In the genomic region with DNA sequence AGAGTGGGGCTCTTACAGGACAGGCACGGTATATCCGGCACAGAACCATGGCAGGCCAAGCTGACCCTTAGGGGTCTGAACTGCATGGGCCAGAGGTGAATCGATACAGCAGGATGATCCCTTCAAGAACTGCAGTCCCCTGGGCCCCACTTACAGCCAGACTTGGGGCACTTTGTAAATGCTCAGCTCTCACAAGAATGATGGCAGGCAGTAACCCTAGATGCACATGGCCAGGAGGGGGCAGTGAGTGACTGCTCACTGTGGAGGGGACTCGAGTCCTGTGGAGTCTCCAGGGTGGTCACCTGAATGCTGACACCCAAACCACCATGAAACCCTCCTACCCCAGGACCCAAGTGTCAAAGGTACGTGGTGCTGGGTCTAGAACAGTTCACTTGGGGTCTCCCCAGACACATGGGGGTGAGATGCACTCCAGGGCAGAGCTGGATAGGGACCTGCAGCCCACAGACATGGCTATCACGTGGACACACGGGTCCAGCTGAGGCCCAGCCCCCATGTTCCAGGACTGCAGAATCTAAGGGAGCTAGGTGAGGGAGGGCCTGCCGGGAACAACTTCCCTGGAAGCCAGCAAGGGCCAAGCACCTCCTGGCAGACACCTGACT, we compare ENCODE assay signal across 10 mouse cellular contexts. TPM values are rescaled to one million over a fixed set of nuclear protein-coding genes. Genes with fewer than 3 reads are reported as not detected.
DNase-seq lines count a peak whose midpoint lies in the region; ATAC-seq lines count a peak whose summit lies in the region.
"Had no signal": no experiment of that assay in that cellular context is flagged by ENCODE, and none has a peak within 500 bp of the region (broad histone marks: within the 10 kb centered on the region; RNA-seq: fewer than 3 reads in every experiment).

No protein-coding gene starts in this region.

- 75% methylated on average over 8 of the region's 8 CpGs for WGBS in liver, embryonic 16.5 days (ENCODE audit: insufficient replicate concordance)

- H3K4me3 ChIP-seq in liver, embryonic 16.5 days (ENCODE audit: low read depth, low read length) = no peak overlapping the region
- H3K4me3 ChIP-seq: lung, embryonic 15.5 days had no signal

- peak overlapping the region; percentile 94; the same call in 1 of the 2 replicates for H3K4me2 ChIP-seq in liver, embryonic 16.5 days (ENCODE audit: low read depth, low read length)

- no peak for ATAC-seq in CD4-positive, CD25-positive, alpha-beta regulatory T cell, adult 4 months
- no peak for ATAC-seq in liver, embryonic 16.5 days (ENCODE audit: low read depth)

- H3K4me1 ChIP-seq in liver, embryonic 16.5 days (ENCODE audit: control insufficient read depth, low read depth, low read length) = peaks cover 38% of the 10 kb centered on the region

- no peak overlapping the region for H3K27ac ChIP-seq in liver, embryonic 16.5 days (ENCODE audit: low read length)
- H3K27ac ChIP-seq: lung, embryonic 15.5 days had no signal

- no peaks in the 10 kb centered on the region for H3K27me3 ChIP-seq in liver, embryonic 16.5 days (ENCODE audit: control insufficient read depth, insufficient read depth, low read depth, low read length)
- H3K27me3 ChIP-seq: lung, embryonic 15.5 days had no signal

- peaks cover 22% of the 10 kb centered on the region for H3K36me3 ChIP-seq in liver, embryonic 16.5 days (ENCODE audit: control insufficient read depth, insufficient read depth)

- peak; percentile 57 for DNase-seq in CD4-positive, CD25-positive, alpha-beta regulatory T cell, adult 2 months (ENCODE audit: low read depth, low spot score)
- DNase-seq in layer of hippocampus, adult 9-11 months = peak; percentile 22
- no peak for DNase-seq in layer of hippocampus, adult 11-12 months (ENCODE audit: low spot score)
- peak; percentile 47 for DNase-seq in NIH3T3 (ENCODE audit: low read depth)
- no peak for DNase-seq in adipocyte (ENCODE audit: low spot score)
- no peak for DNase-seq in frontal cortex, adult 2 months (ENCODE audit: extremely low spot score in 1 of 2, low spot score in 1 of 2)
- DNase-seq: adrenal gland, postnatal 10 days had no signal

- no peak overlapping the region for H3K9ac ChIP-seq in liver, embryonic 16.5 days (ENCODE audit: low read depth, low read length)

- no peaks in the 10 kb centered on the region for H3K9me3 ChIP-seq in liver, embryonic 16.5 days (replicated peaks; ENCODE audit: control insufficient read depth, low read length)
- H3K9me3 ChIP-seq: lung, embryonic 15.5 days had no signal

RNA-seq across cellular contexts. Expression of gene Ncln, which starts 2.5 kb away (rescaled TPM):
- 10 to 100 TPM; 41.9 to 63.2 TPM for polyA plus RNA-seq in CD4-positive, CD25-positive, alpha-beta regulatory T cell, adult 4 months (2017; shearing (Covaris generic))
- polyA plus RNA-seq in liver, embryonic 16.5 days (2015; fragmentation: Nextera tagmentation; extraction: Ambion mirVana) = 39.3 and 47.1 TPM in 2 replicates
- polyA plus RNA-seq in frontal cortex, adult 2 months (2012; rRNA removed) = 120 and 134 TPM in 2 replicates

RNA-seq across cellular contexts. Expression of gene S1pr4, which starts 6.2 kb away (rescaled TPM):
- 10 to 100 TPM; 53.2 to 76.8 TPM for polyA plus RNA-seq in CD4-positive, CD25-positive, alpha-beta regulatory T cell, adult 4 months (2017; shearing (Covaris generic))
- 4.8 and 5.3 TPM in 2 replicates for polyA plus RNA-seq in liver, embryonic 16.5 days (2015; fragmentation: Nextera tagmentation; extraction: Ambion mirVana)
- polyA plus RNA-seq in frontal cortex, adult 2 months (2012; rRNA removed) = 0.94 and 1.1 TPM in 2 replicates

RNA-seq across cellular contexts. Expression of gene Celf5, which starts 11.2 kb away (rescaled TPM):
- 1 to 10 TPM in 1 of 2 experiments, under 1 TPM in 1; 0.53 to 1.1 TPM for polyA plus RNA-seq in CD4-positive, CD25-positive, alpha-beta regulatory T cell, adult 4 months (2017; shearing (Covaris generic))
- 0.05 TPM in 1 of 2 replicates, not detected in the other for polyA plus RNA-seq in liver, embryonic 16.5 days (2015; fragmentation: Nextera tagmentation; extraction: Ambion mirVana)
- 345 and 388 TPM in 2 replicates for polyA plus RNA-seq in frontal cortex, adult 2 months (2012; rRNA removed)

RNA-seq across cellular contexts. Expression of gene Gna15, which starts 30.3 kb away (rescaled TPM):
- polyA plus RNA-seq in CD4-positive, CD25-positive, alpha-beta regulatory T cell, adult 4 months (2017; shearing (Covaris generic)) = 10 to 100 TPM; 28.5 to 31.9 TPM
- 4.3 and 4.4 TPM in 2 replicates for polyA plus RNA-seq in liver, embryonic 16.5 days (2015; fragmentation: Nextera tagmentation; extraction: Ambion mirVana)
- 2.9 and 3.7 TPM in 2 replicates for polyA plus RNA-seq in frontal cortex, adult 2 months (2012; rRNA removed)

RNA-seq across cellular contexts. Expression of gene Nfic, which starts 38.3 kb away (rescaled TPM):
- 10 to 100 TPM; 14.2 to 19.2 TPM for polyA plus RNA-seq in CD4-positive, CD25-positive, alpha-beta regulatory T cell, adult 4 months (2017; shearing (Covaris generic))
- polyA plus RNA-seq in liver, embryonic 16.5 days (2015; fragmentation: Nextera tagmentation; extraction: Ambion mirVana) = 10.2 and 12.0 TPM in 2 replicates
- 39.6 and 47.7 TPM in 2 replicates for polyA plus RNA-seq in frontal cortex, adult 2 months (2012; rRNA removed)

Comparison
In these comparisons a context has a peak if more than half of its experiments do, and no peak if none do; other contexts are left out.
1. DNase-seq: peak in CD4-positive, CD25-positive, alpha-beta regulatory T cell, adult 2 months (single experiment), layer of hippocampus, adult 9-11 months (single experiment) and NIH3T3 (single experiment); none in layer of hippocampus, adult 11-12 months (single experiment), adipocyte (single experiment) and frontal cortex, adult 2 months (0 of 2).
2. RNA of gene Celf5, which starts 11.2 kb away (polyA plus RNA-seq): 345 to 388 TPM in frontal cortex, adult 2 months; 0.53 to 1.1 TPM in CD4-positive, CD25-positive, alpha-beta regulatory T cell, adult 4 months and 0.05 TPM in liver, embryonic 16.5 days; every median in the first group is over 100 times any median in the second.